Mouse (Mus musculus) forebrain, embryonic 10.5 days (tissue): ENCODE measurements around the gene Iqsec1. TPM values are rescaled to one million over a fixed set of nuclear protein-coding genes. Genes with fewer than 3 reads are reported as not detected.

Experiments used
- DNase-seq: peaks from one replicate; pipeline ENCODE4 v3.0.0-alpha.2; 2017; ENCODE audit warnings: low spot score; ENCODE audit errors: extremely low spot score
- H3K27ac ChIP-seq: fragments of 300-500 bp; sonication (generic); 2 replicates; pipeline ENCODE4 v1.5.1; 2016; ENCODE audit warnings: mild to moderate bottlenecking
- H3K27me3 ChIP-seq: fragments of 300-500 bp; sonication (generic); 2 replicates; pipeline ENCODE4 v1.6.1; 2016; ENCODE audit warnings: mild to moderate bottlenecking; ENCODE audit not compliant: poor library complexity, severe bottlenecking
- H3K36me3 ChIP-seq: fragments of 300-500 bp; sonication (generic); replicated peaks from 2 replicates; pipeline ENCODE4 v1.6.1; 2016; ENCODE audit warnings: mild to moderate bottlenecking, moderate library complexity
- H3K4me1 ChIP-seq: fragments of 300-500 bp; sonication (generic); 2 replicates; pipeline ENCODE4 v1.6.1; 2016
- H3K4me3 ChIP-seq: fragments of 300-500 bp; sonication (generic); 2 replicates; pipeline ENCODE4 v1.5.1; 2016; ENCODE audit warnings: mild to moderate bottlenecking, moderate library complexity
- H3K9me3 ChIP-seq: fragments of 300-500 bp; sonication (generic); 2 replicates; pipeline ENCODE4 v1.6.1; 2016; ENCODE audit warnings: mild to moderate bottlenecking, moderate library complexity
- WGBS: fragments of 180-500 bp; shearing (Covaris S2); methylation state at CpG from one replicate; pipeline ENCODE4 v1.1.7; 2016; 5-methylcytosine and 5-hydroxymethylcytosine counted together
- polyA plus RNA-seq: library from polyadenylated mRNA; unstranded; fragments of >200 nt; fragmentation: Nextera tagmentation; extraction: Ambion mirVana; gene quantifications from 2 replicates; pipeline ENCODE4 v1.2.1, GENCODE M21; 2016

Gene Iqsec1
- 7.4 and 8.7 TPM in 2 replicates for polyA plus RNA-seq

DNA sequence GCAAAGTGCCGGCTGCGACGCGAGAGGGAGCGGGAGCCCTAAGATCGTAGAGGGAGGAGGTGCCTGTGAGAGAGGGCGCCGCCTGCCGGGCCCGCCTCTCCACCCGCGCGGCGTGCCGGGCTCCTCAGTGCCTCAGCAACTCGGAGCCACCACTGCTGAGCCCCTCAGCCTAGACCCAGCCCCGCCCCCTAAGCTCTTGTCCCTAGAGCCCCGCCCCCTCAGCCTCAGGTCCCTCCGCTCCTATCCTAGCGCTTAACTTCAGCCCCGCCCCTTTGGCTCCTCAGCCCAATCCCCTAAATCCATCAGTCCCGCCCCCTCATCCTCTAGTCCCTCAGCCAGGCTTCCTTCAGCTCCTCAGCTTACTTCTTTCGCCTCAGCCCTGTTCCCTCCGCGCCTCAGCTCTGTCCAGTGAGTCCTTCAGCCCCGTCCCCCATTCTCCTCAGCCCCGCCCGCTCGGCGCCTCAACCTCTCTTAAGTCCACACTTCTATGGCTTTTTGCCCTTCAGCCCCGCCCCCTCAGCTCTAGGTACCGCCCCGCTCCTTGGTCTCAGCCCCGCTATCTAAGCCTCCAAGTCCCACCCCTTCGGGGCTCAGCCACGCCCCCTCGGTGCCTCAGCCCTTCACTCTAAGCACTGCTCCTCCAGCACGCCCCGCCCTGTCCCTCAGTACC is at the start of gene Iqsec1:
Iqsec1 (minus strand) TSS at position 38 of the 670 bp plus-strand sequence.
- Histone ChIP-seq H3K9me3 (peaks cover 22% of the 10 kb centered on the region; the same call in 1 of the 2 replicates), H3K27ac (peak within 1 kb of the TSS; percentile 86), H3K4me3 (peak within 1 kb of the TSS; percentile 75), H3K36me3 (no peaks in the 10 kb centered on the region), H3K4me1 (peaks cover 46% of the 10 kb centered on the region), H3K27me3 (peaks cover 37% of the 10 kb centered on the region)
- DNase-seq: peak; percentile 97
- under 1% methylated on average over 39 of the region's 39 CpGs for WGBS

DNA sequence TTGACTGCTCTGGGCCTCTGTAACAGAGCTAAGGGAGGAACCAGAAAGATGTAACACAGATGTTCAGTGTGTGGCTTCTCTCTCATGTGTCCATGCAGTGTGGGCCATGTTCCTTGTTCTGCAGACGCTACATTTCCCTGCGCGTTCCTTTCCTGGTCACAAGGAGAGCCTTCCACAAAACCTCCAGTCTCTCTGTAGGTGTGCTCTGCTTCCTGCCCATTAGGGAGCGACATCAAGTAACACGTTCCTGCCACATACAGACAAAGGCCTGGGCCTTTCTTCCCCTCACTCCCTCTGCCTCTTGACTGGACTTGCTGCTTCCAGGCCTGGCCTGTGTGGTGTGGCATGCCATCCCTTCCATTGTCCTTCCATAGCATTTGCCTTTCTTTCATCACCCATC is 39.8 kb upstream of the Iqsec1 start:
- peaks cover 7% of the 10 kb centered on the region for H3K4me1 ChIP-seq
- H3K9me3 ChIP-seq: no peaks in the 10 kb centered on the region
- peaks cover 82% of the 10 kb centered on the region for H3K36me3 ChIP-seq
- WGBS: 86% methylated on average over 5 of the region's 5 CpGs
- H3K27ac ChIP-seq: no peak overlapping the region
- H3K27me3 ChIP-seq: no peaks in the 10 kb centered on the region
- DNase-seq: no peak
- no peak overlapping the region for H3K4me3 ChIP-seq

DNA sequence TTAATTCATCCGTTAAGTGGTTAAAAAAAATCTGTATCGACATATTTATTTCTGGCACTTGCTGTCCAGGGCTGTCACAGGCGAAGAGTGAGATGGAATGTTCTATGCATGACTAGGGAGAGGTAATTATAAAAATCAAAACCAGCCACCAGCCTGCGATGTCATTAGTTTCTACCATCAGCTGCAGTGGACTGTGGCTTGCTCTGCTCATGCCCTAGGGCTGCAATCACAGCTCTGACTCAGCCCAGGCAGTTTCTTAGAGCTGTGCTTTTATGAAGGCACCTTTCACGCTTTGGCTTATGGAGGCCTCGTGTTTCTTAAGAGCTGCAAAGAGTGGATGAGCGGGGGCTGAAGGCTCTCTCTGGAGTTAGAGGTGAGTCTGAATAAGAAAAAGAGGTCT is 32.3 kb upstream of the Iqsec1 start:
- H3K36me3 ChIP-seq: peaks cover 75% of the 10 kb centered on the region
- H3K9me3 ChIP-seq: no peaks in the 10 kb centered on the region
- no peak for DNase-seq
- WGBS: 80% methylated on average over 7 of the region's 7 CpGs
- no peak overlapping the region for H3K4me3 ChIP-seq
- H3K4me1 ChIP-seq: no peaks in the 10 kb centered on the region
- no peaks in the 10 kb centered on the region for H3K27me3 ChIP-seq
- H3K27ac ChIP-seq: no peak overlapping the region

DNA sequence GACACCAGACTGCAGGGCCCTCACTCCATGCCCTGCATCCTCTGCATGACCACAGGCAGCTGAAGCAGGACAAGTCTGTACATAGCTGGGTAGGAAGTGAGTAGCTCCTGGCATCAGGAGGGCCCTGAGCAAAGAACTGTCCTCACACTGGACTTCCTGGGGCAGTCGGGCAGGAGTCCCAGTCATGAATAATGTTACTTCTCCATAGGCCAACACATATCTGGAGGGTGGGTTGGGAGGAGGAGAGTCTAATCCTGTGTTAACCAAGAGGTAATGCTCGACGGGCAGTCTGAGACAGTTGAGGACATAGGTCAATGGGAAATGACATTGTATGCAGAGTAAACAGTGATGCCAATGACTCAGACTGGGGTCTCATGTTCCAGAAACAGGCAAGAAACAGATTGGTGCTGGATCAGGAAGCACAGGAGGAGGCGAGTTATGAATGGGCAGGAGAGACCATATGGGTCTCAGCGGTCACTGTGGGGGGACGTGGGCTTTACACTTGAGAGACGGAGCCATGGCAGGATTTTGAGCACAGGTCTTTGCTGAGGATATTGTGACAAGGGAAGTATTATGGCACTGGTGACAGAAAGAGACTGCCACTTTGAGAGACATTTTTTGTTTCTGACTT is 28.2 kb upstream of the Iqsec1 start:
- WGBS: 87% methylated on average over 7 of the region's 7 CpGs
- peaks cover 88% of the 10 kb centered on the region for H3K36me3 ChIP-seq
- H3K4me3 ChIP-seq: no peak overlapping the region
- H3K27me3 ChIP-seq: no peaks in the 10 kb centered on the region
- DNase-seq: no peak
- no peaks in the 10 kb centered on the region for H3K9me3 ChIP-seq
- H3K27ac ChIP-seq: no peak overlapping the region
- peaks cover 10% of the 10 kb centered on the region for H3K4me1 ChIP-seq

DNA sequence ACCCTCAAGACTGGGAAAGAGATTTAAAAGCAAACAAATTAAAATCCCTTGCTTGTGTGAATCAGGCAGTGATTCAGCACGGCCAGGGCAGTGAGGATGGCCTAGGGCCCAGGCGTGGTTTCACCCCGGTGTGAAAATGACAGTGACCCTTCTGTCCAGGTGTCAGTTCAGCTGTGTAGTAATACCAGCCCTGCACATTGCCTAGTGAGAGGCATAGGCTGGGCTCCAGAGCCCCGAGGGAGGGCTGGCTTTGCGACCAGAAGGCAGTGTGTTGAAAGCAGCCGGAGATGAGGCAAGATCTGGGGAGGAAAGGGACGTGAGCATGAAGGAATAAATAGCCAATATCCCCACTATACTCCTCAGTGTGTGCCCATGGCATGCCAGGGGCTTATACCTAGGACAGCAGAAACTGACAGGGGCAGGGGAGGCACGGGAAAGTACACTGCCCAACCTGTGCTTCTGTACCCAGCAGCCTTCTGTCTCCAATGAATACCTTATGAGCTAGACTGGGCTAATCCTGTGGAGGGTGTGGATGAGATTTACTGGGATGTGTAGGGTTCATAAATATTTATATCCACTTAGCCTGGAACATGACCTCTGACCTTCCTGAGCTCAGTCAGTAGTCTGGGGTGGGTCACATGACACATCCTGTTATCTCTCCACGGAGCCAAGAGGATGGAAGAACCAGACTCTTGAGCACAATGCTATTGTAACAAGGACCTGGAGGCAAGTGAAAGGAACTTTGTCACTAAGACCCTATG is 25.9 kb upstream of the Iqsec1 start:
- Histone ChIP-seq H3K36me3 (peaks cover 71% of the 10 kb centered on the region), H3K4me3 (no peak overlapping the region), H3K4me1 (peaks cover 10% of the 10 kb centered on the region), H3K9me3 (no peaks in the 10 kb centered on the region), H3K27me3 (no peaks in the 10 kb centered on the region), H3K27ac (no peak overlapping the region)
- no peak for DNase-seq
- 79% methylated on average over 9 of the region's 9 CpGs for WGBS

DNA sequence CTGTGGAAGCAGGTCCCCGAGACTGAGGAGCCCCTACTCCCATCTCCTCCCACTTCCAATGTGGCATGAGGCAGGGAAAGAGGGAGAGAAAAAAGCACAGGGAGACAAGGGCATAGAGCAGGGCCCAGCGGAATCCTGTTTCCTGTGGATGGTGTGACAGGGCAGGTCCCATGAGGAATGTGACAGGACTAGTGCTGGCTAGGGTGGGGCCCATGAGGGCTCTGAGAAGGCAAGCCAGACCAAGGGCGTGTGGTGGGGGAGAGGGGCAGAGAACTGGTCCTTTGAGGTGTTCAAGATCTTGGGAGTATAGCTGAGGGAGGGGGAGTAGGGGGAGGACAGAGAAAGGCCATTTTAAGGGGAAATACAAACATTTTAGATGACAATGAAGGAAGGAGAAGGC is 24.0 kb upstream of the Iqsec1 start:
- H3K36me3 ChIP-seq: peaks cover 56% of the 10 kb centered on the region
- WGBS: 80% methylated on average over 3 of the region's 3 CpGs
- DNase-seq: no peak
- no peak overlapping the region for H3K27ac ChIP-seq
- peaks cover 10% of the 10 kb centered on the region for H3K4me1 ChIP-seq
- H3K9me3 ChIP-seq: no peaks in the 10 kb centered on the region
- H3K4me3 ChIP-seq: no peak overlapping the region
- H3K27me3 ChIP-seq: no peaks in the 10 kb centered on the region

DNA sequence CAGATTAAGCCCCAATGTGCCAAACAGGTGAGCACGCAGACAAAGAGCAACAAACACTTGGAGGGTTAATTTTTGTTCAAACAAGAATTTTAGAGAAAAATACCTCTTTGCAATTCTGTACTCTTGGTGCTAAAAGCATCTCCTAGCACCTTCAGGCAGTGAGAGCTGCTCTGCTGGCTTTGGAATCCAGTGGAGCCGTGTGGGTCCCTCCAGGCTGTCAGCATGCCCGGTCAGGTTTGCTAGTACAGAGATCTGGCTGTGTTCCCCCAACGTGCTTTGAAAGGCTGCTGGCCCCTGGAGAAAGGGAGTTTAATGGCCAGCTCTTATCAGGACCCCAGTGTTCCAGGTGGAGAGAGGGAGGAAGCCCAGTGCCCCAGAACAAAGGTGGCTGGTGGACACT is 23.1 kb upstream of the Iqsec1 start:
- DNase-seq: no peak
- Histone ChIP-seq H3K4me1 (peaks cover 10% of the 10 kb centered on the region), H3K9me3 (no peaks in the 10 kb centered on the region), H3K36me3 (peaks cover 47% of the 10 kb centered on the region), H3K27ac (no peak overlapping the region), H3K27me3 (no peaks in the 10 kb centered on the region), H3K4me3 (no peak overlapping the region)
- WGBS: 79% methylated on average over 4 of the region's 4 CpGs

DNA sequence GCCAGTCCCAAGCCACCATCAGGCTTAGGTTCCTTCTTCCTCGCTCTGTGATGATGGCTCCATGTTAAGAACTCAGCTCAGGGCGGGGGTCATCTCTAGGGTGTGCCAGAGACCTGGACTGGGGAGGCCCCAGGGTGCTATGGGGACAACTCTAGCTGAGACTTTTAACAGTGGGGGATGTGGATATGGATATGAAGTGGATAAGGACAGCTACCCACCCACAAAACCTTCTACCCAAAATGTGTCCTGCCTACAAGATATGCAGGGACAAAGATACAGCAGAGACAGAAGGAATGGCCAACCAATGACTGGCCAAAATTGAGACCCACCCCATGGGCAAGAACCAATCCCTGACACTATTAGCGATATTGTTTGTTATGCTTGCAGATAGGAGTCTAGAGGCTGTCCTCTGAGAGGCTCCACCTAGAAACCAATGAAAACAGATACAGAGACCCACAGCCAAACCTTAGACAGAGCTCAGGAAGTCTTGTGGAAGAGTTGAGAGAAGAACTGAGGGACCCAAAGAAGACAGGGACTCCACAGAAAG is 19.9 kb upstream of the Iqsec1 start:
- H3K9me3 ChIP-seq: no peaks in the 10 kb centered on the region
- H3K36me3 ChIP-seq: peaks cover 17% of the 10 kb centered on the region
- no peaks in the 10 kb centered on the region for H3K27me3 ChIP-seq
- no peak overlapping the region for H3K27ac ChIP-seq
- no peak overlapping the region for H3K4me3 ChIP-seq
- H3K4me1 ChIP-seq: peaks cover 5% of the 10 kb centered on the region; the same call in 1 of the 2 replicates
- WGBS: 92% methylated on average over 3 of the region's 3 CpGs
- no peak for DNase-seq

DNA sequence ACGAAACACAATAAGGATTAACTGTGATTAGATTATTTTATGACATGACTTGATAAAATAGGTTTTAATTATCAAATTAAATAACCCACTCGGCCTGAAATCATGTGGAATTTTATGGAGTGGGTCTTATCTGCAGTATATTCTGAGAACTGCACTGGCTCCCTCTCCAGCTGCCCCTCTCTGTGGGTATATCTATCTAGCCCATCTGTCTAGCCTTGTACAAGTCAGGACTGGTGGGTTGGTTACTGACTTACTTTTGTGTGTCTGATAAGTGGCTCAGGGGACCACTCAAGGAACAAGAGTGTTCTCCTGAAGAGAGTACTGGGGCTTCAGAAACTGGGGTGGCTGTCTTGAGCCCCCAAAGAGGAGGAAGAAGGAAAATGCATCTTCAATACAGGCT is 18.7 kb upstream of the Iqsec1 start:
- Histone ChIP-seq H3K27me3 (peaks cover under 1% of the 10 kb centered on the region; the same call in 1 of the 2 replicates), H3K9me3 (no peaks in the 10 kb centered on the region), H3K36me3 (peaks cover 6% of the 10 kb centered on the region; the same call in 1 of the 2 replicates), H3K27ac (no peak overlapping the region), H3K4me3 (no peak overlapping the region), H3K4me1 (peaks cover 6% of the 10 kb centered on the region; the same call in 1 of the 2 replicates)
- DNase-seq: no peak
- 78% methylated on average over 2 of the region's 2 CpGs for whole genome bisulfite sequencing

DNA sequence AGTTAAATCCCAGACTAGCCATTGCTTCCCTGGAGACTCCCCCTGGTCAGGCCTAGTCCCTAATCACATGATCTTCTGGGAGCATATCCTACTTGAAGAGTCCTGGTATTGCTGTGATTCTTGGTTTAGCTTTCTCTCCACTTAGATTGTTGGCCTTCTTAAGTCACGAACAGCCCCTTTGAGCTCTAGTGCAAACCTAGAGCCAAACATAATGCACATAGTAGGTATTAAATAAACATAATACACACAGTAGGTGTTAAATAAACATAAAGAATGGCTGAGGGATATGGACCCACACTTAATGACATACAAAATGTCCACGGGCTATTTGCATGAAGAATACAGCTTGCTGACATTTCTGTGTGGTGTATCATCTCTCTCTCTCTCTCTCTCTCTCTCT is 15.7 kb upstream of the Iqsec1 start:
- Histone ChIP-seq H3K4me1 (peaks cover 21% of the 10 kb centered on the region), H3K27me3 (peaks cover 29% of the 10 kb centered on the region), H3K36me3 (no peaks in the 10 kb centered on the region), H3K9me3 (no peaks in the 10 kb centered on the region), H3K4me3 (no peak overlapping the region), H3K27ac (no peak overlapping the region)
- WGBS: 91% methylated on average over 2 of the region's 2 CpGs
- DNase-seq: no peak

DNA sequence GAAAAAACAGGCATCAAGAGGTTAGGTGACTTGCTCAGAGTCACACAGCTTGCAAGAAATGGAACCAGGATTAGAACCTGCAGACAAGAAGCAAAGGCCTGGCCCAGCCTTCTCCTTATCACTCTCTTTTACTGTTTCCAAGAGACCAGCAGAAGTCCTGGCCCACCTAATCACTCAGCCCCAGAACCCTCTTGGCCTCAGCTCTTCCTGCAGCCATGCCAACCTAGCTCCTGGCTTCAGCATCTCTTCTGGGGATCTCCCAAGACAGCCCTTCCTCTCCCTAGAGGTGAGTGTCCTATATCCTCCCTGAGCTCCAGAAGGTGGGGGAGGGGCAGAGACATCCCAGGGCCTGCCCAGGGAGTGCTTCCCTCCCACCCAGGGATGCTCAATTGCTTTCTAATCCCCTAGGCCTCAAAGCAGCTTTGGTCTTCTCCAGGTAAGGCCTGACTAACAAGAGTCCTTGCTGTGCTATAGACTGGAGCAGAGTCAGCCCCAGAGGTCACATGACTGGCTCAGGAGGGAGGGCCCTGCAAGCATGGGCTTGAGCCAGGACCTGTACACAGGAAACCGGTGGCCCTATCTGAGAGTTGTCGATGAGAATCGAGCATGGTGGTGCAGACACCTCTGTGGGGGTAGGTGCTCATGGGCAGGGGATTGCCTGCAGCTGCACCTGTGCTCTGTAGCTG is 15.0 kb upstream of the Iqsec1 start:
- no peak overlapping the region for H3K27ac ChIP-seq
- H3K4me1 ChIP-seq: peaks cover 21% of the 10 kb centered on the region
- H3K4me3 ChIP-seq: no peak overlapping the region
- no peak for DNase-seq
- H3K36me3 ChIP-seq: no peaks in the 10 kb centered on the region
- 14% methylated on average over 3 of the region's 3 CpGs for WGBS
- H3K9me3 ChIP-seq: no peaks in the 10 kb centered on the region
- H3K27me3 ChIP-seq: peaks cover 29% of the 10 kb centered on the region

DNA sequence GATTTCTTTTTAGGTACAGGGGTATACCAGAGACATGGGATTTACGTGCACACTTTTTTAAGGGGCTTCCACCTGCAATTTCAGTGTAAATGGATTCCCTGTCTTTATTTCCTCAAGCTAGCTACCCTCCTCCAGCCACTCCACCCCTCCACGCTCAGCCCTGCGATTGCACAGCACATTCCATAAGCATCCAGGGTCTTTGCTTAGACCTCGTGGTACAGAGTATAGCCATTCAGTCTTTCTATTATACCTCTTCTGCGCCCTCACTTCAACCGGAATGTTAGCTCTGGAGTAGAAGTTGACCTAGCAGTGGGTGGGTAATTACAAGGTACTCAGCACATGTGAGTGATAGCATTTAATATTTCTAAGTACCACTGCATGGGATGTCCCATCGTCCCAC is 13.1 kb upstream of the Iqsec1 start:
- Histone ChIP-seq H3K27ac (no peak overlapping the region), H3K4me1 (peaks cover 21% of the 10 kb centered on the region), H3K27me3 (peaks cover 29% of the 10 kb centered on the region), H3K9me3 (no peaks in the 10 kb centered on the region), H3K36me3 (no peaks in the 10 kb centered on the region), H3K4me3 (no peak overlapping the region; the same call in 1 of the 2 replicates)
- 38% methylated on average over 7 of the region's 7 CpGs for WGBS
- no peak for DNase-seq
